Mouse (Mus musculus) heart, postnatal 10 days (tissue): ENCODE measurements around the gene Myl10. TPM values are rescaled to one million over a fixed set of nuclear protein-coding genes. Genes with fewer than 3 reads are reported as not detected.
"Not testable (repeated sequence)": the region's sequence is repeated elsewhere in the genome, so short reads cannot be mapped to it uniquely, and the experiment has no call there.

Source experiments
- DNase-seq, 2 experiments: peaks; one replicate each; pipeline ENCODE4 v3.0.0; 2021
- intact Hi-C: fragments of 180-260 bp; cut with DNase I; formaldehyde crosslinking; loops from one replicate; pipeline ENCODE4 v1.15.1; 2025
- total RNA-seq, 2 experiments: library from RNA; stranded (reverse); gene quantifications; 2 replicates each; pipeline ENCODE4 v1.2.3; 2021

The Myl10 gene
- not detected for total RNA-seq

GRCm38 (mm10) chr5:136692784-136693183, at the start of gene Myl10:
Gene Myl10 (plus strand): TSS chr5:136693146.
- DNase-seq = no peak
- intact Hi-C loops = no loop called here

- no peak for DNase-seq
- intact Hi-C loops = no loop called here
Measured at GRCm38 (mm10) chr5:136646731-136647328, 46.1 kb upstream of the Myl10 start.

DNA sequence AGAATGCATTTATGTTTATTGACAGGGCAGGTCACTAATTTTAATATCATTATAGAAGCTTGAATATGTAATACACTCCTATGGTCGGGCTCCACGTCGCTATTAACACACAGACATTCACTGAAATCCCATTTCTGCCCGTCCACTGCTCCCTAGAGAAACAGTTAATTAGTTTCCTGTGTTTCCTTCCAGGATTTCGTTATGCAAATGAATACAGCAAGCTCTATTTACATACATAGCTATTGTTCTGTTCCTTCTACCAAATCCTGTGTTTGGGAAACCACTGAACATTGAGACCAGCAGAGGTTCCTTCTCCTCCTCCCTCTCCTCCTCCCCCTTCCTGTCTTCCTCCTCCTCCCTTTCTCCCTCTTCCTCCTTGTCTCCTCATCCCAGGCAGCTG, 43.9 kb upstream of the Myl10 start:
- intact Hi-C loops = no loop called here
- no peak for DNase-seq

- intact Hi-C loops = no loop called here
- DNase-seq = no peak
Measured at GRCm38 (mm10) chr5:136649655-136650054, 43.3 kb upstream of the Myl10 start.

DNA sequence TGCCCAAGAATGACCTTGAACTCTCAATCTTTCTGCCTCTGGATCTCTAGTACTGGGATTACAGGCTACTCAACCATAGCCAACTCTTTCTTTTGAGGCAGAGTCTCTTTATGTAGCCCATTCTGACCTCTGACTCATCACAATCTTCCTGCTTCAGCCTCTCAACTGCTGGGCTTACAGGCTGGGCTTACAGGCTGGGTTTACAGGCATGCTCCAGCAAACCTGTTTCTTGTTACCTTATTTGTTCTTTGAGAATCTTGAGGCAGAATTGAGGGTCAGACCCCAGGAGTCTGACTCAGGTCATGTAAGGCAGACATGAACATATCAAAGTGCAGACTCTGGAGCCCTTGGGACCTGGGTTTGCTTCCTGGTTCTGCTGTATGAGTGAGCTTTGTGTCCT, 38.5 kb upstream of the Myl10 start:
- DNase-seq = no peak
- intact Hi-C loops = no loop called here

DNA sequence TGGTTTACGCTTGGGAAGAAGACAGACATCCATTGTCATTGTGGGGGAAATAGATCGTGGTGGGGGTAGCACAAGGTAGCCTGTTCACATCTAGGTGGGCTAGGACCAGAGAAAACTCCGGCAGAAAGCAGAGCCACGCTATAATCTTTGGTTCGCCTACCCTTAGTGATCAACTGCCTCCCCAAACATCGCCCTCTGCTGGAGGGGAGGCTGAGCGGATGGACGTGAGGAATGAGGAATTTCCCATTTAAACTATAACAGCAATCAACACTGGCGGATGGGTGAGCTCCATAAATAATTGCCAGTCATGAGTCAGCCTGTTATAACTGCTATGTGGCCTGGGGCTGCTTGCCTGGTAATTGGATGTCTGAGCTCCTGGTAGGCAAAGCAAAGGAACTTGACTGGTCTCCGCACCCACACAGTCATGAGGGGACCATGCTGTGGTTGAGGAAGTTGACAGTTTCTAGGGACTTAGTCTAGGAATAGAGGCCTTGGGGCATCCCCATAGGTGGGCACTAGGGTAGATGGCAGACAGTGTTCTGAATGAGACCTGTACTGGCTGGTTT, 36.0 kb upstream of the Myl10 start:
- intact Hi-C loops = no loop called here
- no peak for DNase-seq

DNA sequence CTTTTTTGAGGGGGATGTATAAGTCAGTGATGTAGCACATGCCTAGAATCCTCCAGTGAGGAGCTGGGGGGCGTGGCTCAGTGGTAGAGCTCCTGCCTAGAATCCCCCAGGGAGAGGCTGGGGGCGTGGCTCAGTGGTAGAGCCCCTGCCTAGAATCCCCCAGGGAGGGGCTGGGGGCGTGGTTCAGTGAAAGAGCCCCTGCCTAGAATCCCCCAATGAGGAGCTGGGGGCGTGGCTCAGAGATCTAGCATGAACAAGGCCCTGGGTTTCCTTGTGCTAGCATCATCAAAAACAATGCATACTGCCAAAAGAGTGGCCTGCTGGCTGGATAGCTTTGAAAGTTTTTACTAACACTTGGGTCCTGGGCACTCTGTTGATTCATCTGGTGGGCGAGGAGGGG, 32.2 kb upstream of the Myl10 start:
- not testable (repeated sequence) for DNase-seq
- intact Hi-C loops = loop anchor here (5.0 kb wide), 1 partner anchor 458 kb away; no protein-coding TSS in a partner anchor

GRCm38 (mm10) chr5:136662281-136662680, 30.7 kb upstream of the Myl10 start:
- no peak for DNase-seq
- intact Hi-C loops = loop anchor here (5.0 kb wide), 1 partner anchor 460 kb away; no protein-coding TSS in a partner anchor

- intact Hi-C loops = loop anchor here (5.0 kb wide), 1 partner anchor 461 kb away; no protein-coding TSS in a partner anchor
Measured at GRCm38 (mm10) chr5:136662822-136663221, 30.1 kb upstream of the Myl10 start.

DNA sequence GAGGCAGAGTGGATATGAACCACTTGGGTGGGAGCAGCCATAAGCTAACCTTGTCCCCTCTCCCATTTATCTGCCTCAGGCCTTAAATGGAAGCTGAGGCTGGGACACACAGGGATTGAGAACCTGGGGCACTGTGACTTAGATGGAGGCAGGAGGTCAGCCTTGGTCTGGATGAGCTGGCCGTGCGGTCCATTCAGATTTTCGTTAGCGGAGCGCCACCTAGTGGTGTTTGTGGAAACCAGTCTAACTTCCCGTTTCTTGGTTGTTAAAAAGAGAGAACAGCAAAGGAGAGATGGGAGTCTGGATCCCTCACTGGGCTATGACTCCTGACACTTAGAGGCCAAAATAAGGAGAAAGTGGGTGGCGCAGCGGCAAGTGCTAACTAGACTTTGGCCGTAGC, 28.4 kb upstream of the Myl10 start:
- intact Hi-C loops = loop anchor here (1.0 to 5.0 kb wide), 4 partner anchors 95 to 462 kb away; no protein-coding TSS in a partner anchor
- DNase-seq = peak; percentile 84 to 92

More at GRCm38 (mm10) chr5:136662822-136663221, 30.1 kb upstream of the Myl10 start:
- DNase-seq = no peak

DNA sequence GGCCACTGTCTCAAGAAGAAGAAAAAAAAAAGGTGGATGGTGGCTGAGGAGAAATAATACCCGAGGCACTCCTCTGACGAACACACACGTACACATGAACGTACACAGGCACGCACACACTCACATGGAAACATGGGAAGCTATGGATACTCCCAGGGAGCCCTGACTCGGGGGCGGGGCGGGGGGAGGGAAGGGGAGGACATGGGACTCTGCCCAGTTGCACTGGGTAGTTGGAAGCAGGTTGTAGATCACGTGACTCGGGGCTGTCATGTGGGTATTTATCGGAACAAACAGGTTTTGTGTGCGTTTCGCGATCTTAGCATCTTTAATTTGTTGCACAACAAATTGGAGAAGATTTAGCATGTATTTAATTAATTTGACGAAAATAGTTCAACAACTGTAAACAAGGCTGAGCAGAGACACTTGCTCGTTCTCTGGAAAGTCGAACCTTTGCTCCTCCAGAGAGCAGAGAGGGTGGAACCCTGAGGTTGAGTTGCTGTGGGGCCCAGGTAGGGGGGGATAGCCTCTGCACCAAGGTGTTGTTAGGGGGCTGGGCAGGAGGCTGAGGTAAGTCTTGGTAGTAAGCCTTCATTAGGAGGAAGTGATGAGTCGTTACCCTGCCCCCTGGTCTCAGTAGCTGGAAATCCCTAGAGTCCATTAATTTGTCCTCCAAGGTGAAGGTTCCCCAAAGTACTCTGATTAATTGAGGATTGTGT, 16.5 kb upstream of the Myl10 start:
- no peak for DNase-seq
- intact Hi-C loops = no loop called here

GRCm38 (mm10) chr5:136678840-136679348, 14.1 kb upstream of the Myl10 start:
- intact Hi-C loops = no loop called here
- DNase-seq = no peak

DNA sequence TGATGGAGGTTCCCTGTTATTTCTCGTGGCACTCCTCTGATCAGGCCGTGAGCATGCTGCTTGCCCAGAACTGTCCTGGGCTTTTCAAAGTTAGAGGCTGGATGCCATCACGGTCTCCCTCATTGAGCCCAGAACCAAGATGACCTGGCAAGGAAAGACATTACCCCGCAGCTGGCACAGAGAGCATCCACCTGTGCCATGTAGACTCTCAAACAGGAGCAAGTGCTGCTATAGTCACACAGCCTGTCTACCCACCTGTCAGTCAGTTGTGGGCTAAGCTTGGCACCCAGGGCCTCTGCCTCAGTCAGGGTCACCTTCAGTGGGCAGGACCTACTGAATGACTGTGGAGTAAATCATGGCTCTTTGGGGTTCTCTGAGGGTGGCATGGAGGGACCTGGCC, 6.6 kb upstream of the Myl10 start:
- intact Hi-C loops = no loop called here
- DNase-seq = no peak

GRCm38 (mm10) chr5:136687561-136687960, 5.4 kb upstream of the Myl10 start:
- peak; percentile 31 to 41 for DNase-seq
- intact Hi-C loops = no loop called here

DNA sequence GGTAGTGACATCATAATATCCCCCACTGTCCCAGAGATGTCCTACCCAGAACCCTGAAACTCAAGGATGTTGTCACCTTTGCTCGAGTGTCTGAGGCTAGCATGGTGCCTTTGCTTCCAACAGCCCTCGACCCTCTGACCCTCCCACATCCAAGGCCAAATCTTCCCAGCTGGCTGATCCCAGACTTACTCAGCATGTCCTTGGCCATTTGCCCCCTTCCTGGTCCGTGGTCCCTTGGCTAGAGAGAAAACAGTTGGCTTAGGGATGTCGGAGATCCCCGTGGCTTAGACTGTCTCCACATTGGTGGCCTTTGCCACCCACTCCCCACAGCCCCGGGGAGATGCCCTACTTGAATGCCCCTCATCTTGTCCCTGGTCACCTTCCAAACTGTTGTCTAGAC, 4.1 kb upstream of the Myl10 start:
- intact Hi-C loops = no loop called here
- DNase-seq = peak; percentile 19 to 26

GRCm38 (mm10) chr5:136691170-136691569, 1.8 kb upstream of the Myl10 start:
- DNase-seq = no peak
- intact Hi-C loops = no loop called here

DNA sequence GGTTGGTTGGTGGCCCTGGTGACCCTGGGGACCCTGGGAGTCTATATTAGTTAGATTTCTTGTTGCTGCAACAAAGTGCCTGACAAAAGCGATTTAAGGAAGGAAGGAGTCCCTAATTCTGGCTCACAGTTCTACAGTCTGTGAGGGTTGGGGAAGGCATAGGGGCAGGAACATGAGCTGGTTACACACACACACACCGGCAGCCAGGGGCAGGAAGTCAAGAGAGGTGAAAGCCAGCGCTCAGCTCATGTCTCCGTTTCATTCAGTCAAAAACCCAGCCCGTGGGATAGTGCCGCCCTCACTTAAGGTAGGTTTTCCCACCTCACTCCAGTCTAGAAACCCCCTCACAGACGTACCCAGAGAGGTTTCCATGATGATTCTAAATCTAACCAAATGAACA, 472 bp downstream of the Myl10 start:
- intact Hi-C loops = no loop called here
- DNase-seq = no peak

- no peak for DNase-seq
- intact Hi-C loops = no loop called here
Measured at GRCm38 (mm10) chr5:136694976-136695375, 2.0 kb downstream of the Myl10 start.

DNA sequence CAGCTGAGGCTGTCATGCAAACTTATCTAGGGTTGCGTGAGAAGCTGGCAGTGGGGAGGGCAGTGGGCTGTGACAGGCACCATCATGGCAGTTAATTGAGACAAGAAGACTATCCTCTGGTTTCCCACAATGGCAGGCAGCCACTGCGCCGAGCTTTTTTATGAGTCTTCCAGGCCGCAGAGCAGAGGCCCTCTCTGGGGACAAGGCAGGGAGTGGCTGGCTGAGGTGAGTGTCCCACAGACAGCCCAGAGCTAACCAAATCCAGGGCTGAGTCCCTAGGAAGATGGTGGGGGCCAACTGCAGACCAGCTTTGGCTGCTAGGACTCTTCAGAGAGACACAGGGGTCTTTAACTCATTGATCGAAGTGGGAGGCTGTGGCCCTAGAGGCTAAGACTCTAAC, 3.6 kb downstream of the Myl10 start:
- DNase-seq = no peak
- intact Hi-C loops = no loop called here

DNA sequence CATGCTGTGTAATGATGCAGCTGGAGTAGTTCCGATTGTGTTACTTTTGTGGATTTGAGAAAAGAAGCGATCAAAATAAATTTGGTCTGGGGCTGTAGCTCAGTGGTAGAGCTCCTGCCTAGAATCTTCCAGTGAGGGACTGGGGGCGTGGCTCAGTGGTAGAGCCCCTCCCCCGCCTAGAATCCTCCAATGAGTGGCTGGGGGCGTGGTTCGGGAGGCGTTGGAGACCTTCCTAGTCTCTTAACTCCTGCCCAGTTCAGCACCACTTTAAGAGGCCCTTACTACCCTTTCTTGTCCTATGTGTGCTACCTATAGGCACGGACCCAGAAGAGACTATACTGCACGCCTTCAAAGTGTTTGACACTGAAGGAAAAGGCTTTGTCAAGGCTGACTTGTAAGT, 4.7 kb downstream of the Myl10 start:
- intact Hi-C loops = no loop called here
- DNase-seq = no peak

- intact Hi-C loops = no loop called here
- no peak for DNase-seq
Measured at GRCm38 (mm10) chr5:136702159-136702725, 9.3 kb downstream of the Myl10 start.
